Comparison of ENCODE assay signal across 12 mouse cellular contexts in the genomic region with DNA sequence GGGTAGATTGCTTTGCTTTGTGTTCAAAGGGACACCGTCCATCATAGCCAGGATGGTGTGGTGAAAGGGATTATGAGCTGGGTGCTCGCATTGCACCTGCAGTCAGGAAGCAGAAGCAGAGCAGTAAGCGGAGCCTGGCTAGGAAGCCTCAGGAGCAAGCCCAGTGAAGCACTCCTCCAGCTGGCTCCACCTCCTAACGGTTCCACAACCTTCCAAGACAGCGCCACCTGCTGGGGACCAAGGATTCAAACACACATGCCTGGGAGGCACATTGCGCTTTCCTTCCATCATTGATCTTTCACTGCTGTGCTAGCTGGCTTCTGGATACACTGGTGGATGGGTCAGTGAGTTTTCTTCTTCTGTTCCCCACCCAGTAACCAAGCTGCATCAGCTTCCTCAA.
DNase-seq lines count a peak whose midpoint lies in the region; ATAC-seq and TF ChIP-seq lines count a peak whose summit lies in the region.
"Had no signal": no experiment of that assay in that cellular context is flagged by ENCODE, and none has a peak within 500 bp of the region (broad histone marks: within the 10 kb centered on the region; RNA-seq: fewer than 3 reads in every experiment).

No protein-coding gene starts in this region.

- H3K9me3 ChIP-seq in liver, embryonic 12.5 days (replicated peaks) = no peaks in the 10 kb centered on the region
- H3K9me3 ChIP-seq in ES-Bruce4 (replicated peaks; ENCODE audit: control insufficient read depth, insufficient read depth, low read length, poor library complexity, severe bottlenecking) = no peaks in the 10 kb centered on the region; the same call in 1 of the 2 replicates

- H3K27me3 ChIP-seq in liver, embryonic 12.5 days (replicated peaks) = no peaks in the 10 kb centered on the region
- no peaks in the 10 kb centered on the region for H3K27me3 ChIP-seq in ES-Bruce4 (ENCODE audit: control insufficient read depth, insufficient read depth, low read length, poor library complexity, severe bottlenecking)

- peak; percentile 60 for DNase-seq in CD4-positive, CD25-positive, alpha-beta regulatory T cell, adult 2 months (ENCODE audit: low read depth, low spot score)
- DNase-seq in liver = peak; percentile 9
- no peak for DNase-seq in kidney, adult 18-20 months
- DNase-seq in adrenal gland, postnatal 36 days = no peak
- DNase-seq: cerebellum, postnatal 25 days; gastrocnemius, postnatal 36 days; thymus, adult 18-20 months had no signal

- H3K4me2 ChIP-seq in liver, embryonic 12.5 days = no peak overlapping the region

- TF ChIP-seq POLR2A in ES-Bruce4 (IDR thresholded peaks at IDR 0.05; ENCODE audit: insufficient read depth, low read length) = no peak
- TF ChIP-seq POLR2A in cortical plate, adult 2 months (IDR thresholded peaks at IDR 0.05; ENCODE audit: extremely low read depth, insufficient read depth, low read length) = no peak

- peak; percentile 34 for TF ChIP-seq CTCF in ES-Bruce4 (IDR thresholded peaks at IDR 0.05; ENCODE audit: low read depth, low read length)
- 0 out of 2 replicates have a peak, but pooled peaks have one; percentile 17 for TF ChIP-seq CTCF in cortical plate, adult 2 months (IDR thresholded peaks at IDR 0.05; ENCODE audit: extremely low read depth, insufficient read depth, low read length)

- ATAC-seq in CD4-positive, CD25-positive, alpha-beta regulatory T cell, adult 4 months = no peak
- ATAC-seq in liver, embryonic 12.5 days = no peak
- ATAC-seq: forebrain, embryonic 16.5 days had no signal

- no peak overlapping the region for H3K27ac ChIP-seq in liver, embryonic 12.5 days
- H3K27ac ChIP-seq in ES-Bruce4 (ENCODE audit: insufficient read depth, low read length) = no peak overlapping the region
- no peak overlapping the region for H3K27ac ChIP-seq in cortical plate, adult 2 months (ENCODE audit: insufficient read depth, low read length)

- H3K4me1 ChIP-seq in liver, embryonic 12.5 days = no peaks in the 10 kb centered on the region
- H3K4me1 ChIP-seq in ES-Bruce4 (ENCODE audit: control insufficient read depth, insufficient read depth, low read length) = no peaks in the 10 kb centered on the region
- peaks cover 12% of the 10 kb centered on the region; the same call in 1 of the 2 replicates for H3K4me1 ChIP-seq in cortical plate, adult 2 months (ENCODE audit: control insufficient read depth, insufficient read depth, low read length)

- WGBS in liver, embryonic 12.5 days (ENCODE audit: insufficient replicate concordance) = 78% methylated on average over 6 of the region's 6 CpGs

- no peak overlapping the region for H3K9ac ChIP-seq in liver, embryonic 12.5 days
- no peak overlapping the region for H3K9ac ChIP-seq in ES-Bruce4 (ENCODE audit: low read depth, poor library complexity, severe bottlenecking)

- H3K4me3 ChIP-seq in liver, embryonic 12.5 days = no peak overlapping the region
- H3K4me3 ChIP-seq in ES-Bruce4 (ENCODE audit: low read depth, low read length) = no peak overlapping the region
- no peak overlapping the region for H3K4me3 ChIP-seq in cortical plate, adult 2 months (ENCODE audit: insufficient read depth, low read length)

- TF ChIP-seq EP300 in ES-Bruce4 (IDR thresholded peaks at IDR 0.05; ENCODE audit: insufficient read depth, low read depth, low read length) = no peak

- H3K36me3 ChIP-seq in liver, embryonic 12.5 days = no peaks in the 10 kb centered on the region
- no peaks in the 10 kb centered on the region for H3K36me3 ChIP-seq in ES-Bruce4 (ENCODE audit: control insufficient read depth, insufficient read depth, low read length, poor library complexity, severe bottlenecking)

Comparison
In these comparisons a context has a peak if more than half of its experiments do, and no peak if none do; other contexts are left out.
1. DNase-seq: peak in CD4-positive, CD25-positive, alpha-beta regulatory T cell, adult 2 months (single experiment) and liver (single experiment); none in kidney, adult 18-20 months (single experiment) and adrenal gland, postnatal 36 days (0 of 2).